Mouse (Mus musculus) left cerebral cortex, adult 2 months (tissue): Measurements from ENCODE around the gene Lpgat1. TPM values are rescaled to one million over a fixed set of nuclear protein-coding genes. Genes with fewer than 3 reads are reported as not detected.

Experiments used
- DNase-seq, 2 experiments: peaks; one replicate each; pipeline ENCODE4 v3.0.0; 2021 to 2022; ENCODE audit warnings: low spot score in 2 of 2, mixed read lengths in 1 of 2; ENCODE audit errors: extremely low spot score in 1 of 2
- H3K27ac ChIP-seq: fragments of 200-600 bp; 2 replicates; pipeline ENCODE4 v1.8.1; 2022
- H3K4me3 ChIP-seq: fragments of 200-600 bp; 2 replicates; pipeline ENCODE4 v1.8.1; 2022
- CTCF ChIP-seq: fragments of 200-600 bp; IDR thresholded peaks from 2 replicates; pipeline ENCODE4 v1.8.1; 2022; ENCODE audit warnings: antibody characterized with exemption, mild to moderate bottlenecking, moderate library complexity
- intact Hi-C: fragments of 180-260 bp; cut with DNase I; formaldehyde crosslinking; loops from one replicate; pipeline ENCODE4 v1.15.1; 2025
- total RNA-seq, 2 experiments: library from RNA; stranded (reverse); gene quantifications; 2 replicates each; pipeline ENCODE4 v1.2.3; 2021

Lpgat1 gene
- total RNA-seq, 2 experiments from 2014 or later = 189 to 194 TPM

GRCm38 (mm10) chr1:191808688-191809223, 91.1 kb downstream of the Lpgat1 start:
- no peak for TF ChIP-seq CTCF
- intact Hi-C loops = no loop called here
- peak; percentile 33 to 43 for DNase-seq
- Histone ChIP-seq H3K27ac (no peak overlapping the region), H3K4me3 (no peak overlapping the region)

- intact Hi-C loops = loop anchor here (10.0 kb wide), 1 partner anchor 417 kb away; no protein-coding TSS in a partner anchor
- DNase-seq = no peak
- TF ChIP-seq CTCF = no peak
- no peak overlapping the region for H3K27ac ChIP-seq
- H3K4me3 ChIP-seq = no peak overlapping the region
Measured at GRCm38 (mm10) chr1:191811774-191812173, 94.1 kb downstream of the Lpgat1 start.

- Histone ChIP-seq H3K4me3 (no peak overlapping the region), H3K27ac (no peak overlapping the region)
- intact Hi-C loops = loop anchor here (10.0 kb wide), 1 partner anchor 418 kb away; no protein-coding TSS in a partner anchor
- TF ChIP-seq CTCF = no peak
- DNase-seq = no peak
Measured at GRCm38 (mm10) chr1:191812949-191813691, 95.5 kb downstream of the Lpgat1 start.

- no peak for TF ChIP-seq CTCF
- intact Hi-C loops = loop anchor here (10.0 kb wide), 1 partner anchor 419 kb away; no protein-coding TSS in a partner anchor
- H3K4me3 ChIP-seq = no peak overlapping the region
Measured at GRCm38 (mm10) chr1:191814240-191814639, 96.6 kb downstream of the Lpgat1 start.

GRCm38 (mm10) chr1:191814935-191815334, 97.3 kb downstream of the Lpgat1 start:
- DNase-seq = no peak
- no peak overlapping the region for H3K4me3 ChIP-seq
- no peak overlapping the region for H3K27ac ChIP-seq
- intact Hi-C loops = loop anchor here (10.0 kb wide), 1 partner anchor 420 kb away; no protein-coding TSS in a partner anchor
- TF ChIP-seq CTCF = no peak

More at GRCm38 (mm10) chr1:191814240-191814639, 96.6 kb downstream of the Lpgat1 start:
- H3K27ac ChIP-seq = no peak overlapping the region
- DNase-seq = no peak

- no peak for TF ChIP-seq CTCF
- intact Hi-C loops = loop anchor here (2.0 to 10.0 kb wide), 2 partner anchors 422 to 500 kb away; no protein-coding TSS in a partner anchor
- Histone ChIP-seq H3K27ac (no peak overlapping the region), H3K4me3 (no peak overlapping the region)
- no peak for DNase-seq
Measured at GRCm38 (mm10) chr1:191816596-191816995, 99.0 kb downstream of the Lpgat1 start.

GRCm38 (mm10) chr1:191817418-191818144, 99.9 kb downstream of the Lpgat1 start:
- peak; percentile 98 for TF ChIP-seq CTCF
- peak; percentile 86 to 87 for DNase-seq
- H3K27ac ChIP-seq = no peak overlapping the region
- intact Hi-C loops = loop anchor here (1.0 to 10.0 kb wide), 3 partner anchors 241 to 501 kb away; no protein-coding TSS in a partner anchor
- H3K4me3 ChIP-seq = no peak overlapping the region

- Histone ChIP-seq H3K27ac (no peak overlapping the region), H3K4me3 (no peak overlapping the region)
- TF ChIP-seq CTCF = no peak
- intact Hi-C loops = loop anchor here (1.0 to 10.0 kb wide), 2 partner anchors 242 to 423 kb away; no protein-coding TSS in a partner anchor
- DNase-seq = no peak
Measured at GRCm38 (mm10) chr1:191818145-191818631, 100.6 kb downstream of the Lpgat1 start.

- DNase-seq = no peak
- intact Hi-C loops = loop anchor here (10.0 kb wide), 1 partner anchor 424 kb away; no protein-coding TSS in a partner anchor
- Histone ChIP-seq H3K27ac (no peak overlapping the region), H3K4me3 (no peak overlapping the region)
- TF ChIP-seq CTCF = no peak
Measured at GRCm38 (mm10) chr1:191819026-191819425, 101.4 kb downstream of the Lpgat1 start.

GRCm38 (mm10) chr1:191820951-191821325, 103.3 kb downstream of the Lpgat1 start:
- Histone ChIP-seq H3K4me3 (peak overlapping the region; percentile 80), H3K27ac (peak overlapping the region; percentile 71)
- no peak for TF ChIP-seq CTCF
- intact Hi-C loops = loop anchor here (2.0 kb wide), 1 partner anchor 100 kb away; no protein-coding TSS in a partner anchor
- DNase-seq = no peak

GRCm38 (mm10) chr1:191821326-191822091, 103.9 kb downstream of the Lpgat1 start, which contains the start of gene Nek2:
TSS of gene Nek2 (plus strand) at chr1:191821444.
- peak within 1 kb of the TSS; percentile 80 for H3K4me3 ChIP-seq
- peak; percentile 97 to 98 for DNase-seq
- intact Hi-C loops = loop anchor here (2.0 kb wide), 1 partner anchor 101 kb away; no protein-coding TSS in a partner anchor
- no peak for TF ChIP-seq CTCF
- peak within 1 kb of the TSS; percentile 71 for H3K27ac ChIP-seq
